Mouse (Mus musculus) cerebral cortex, adult 2 months (tissue): ENCODE results near the gene D930048N14Rik.

Source experiments
- WGBS: fragments of 180-500 bp; shearing (Covaris S2); methylation state at CpG from one replicate; pipeline ENCODE4 v1.1.7; 2018; 5-methylcytosine and 5-hydroxymethylcytosine counted together

The D930048N14Rik gene

GRCm38 (mm10) chr11:51652889-51653418 lies 2.2 kb downstream of the D930048N14Rik start:
- 98% methylated on average over 4 of the region's 4 CpGs for WGBS

GRCm38 (mm10) chr11:51653736-51654135 lies 3.0 kb downstream of the D930048N14Rik start:
- 97% methylated on average over 6 of the region's 6 CpGs for WGBS

DNA sequence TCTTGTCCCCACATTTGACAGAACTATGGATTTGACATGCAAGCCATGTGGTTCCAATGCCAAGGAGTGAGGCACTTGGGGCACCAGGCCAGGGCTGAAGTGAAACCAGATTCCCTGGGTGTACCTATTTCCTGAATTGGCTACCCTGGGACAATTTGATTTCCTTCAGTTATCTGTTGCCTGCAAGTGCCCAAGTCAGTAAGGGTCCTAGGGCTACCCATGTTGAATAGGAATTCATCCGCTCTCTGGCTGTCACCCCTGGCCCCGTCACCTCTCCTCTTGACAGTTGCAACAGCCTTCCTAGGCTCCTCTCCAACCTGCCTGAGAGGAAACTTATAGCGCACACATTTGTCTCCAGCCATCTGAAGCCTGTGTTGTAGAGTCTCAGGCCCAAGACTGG lies 4.1 kb downstream of the D930048N14Rik start:
- WGBS = 93% methylated on average over 3 of the region's 3 CpGs

DNA sequence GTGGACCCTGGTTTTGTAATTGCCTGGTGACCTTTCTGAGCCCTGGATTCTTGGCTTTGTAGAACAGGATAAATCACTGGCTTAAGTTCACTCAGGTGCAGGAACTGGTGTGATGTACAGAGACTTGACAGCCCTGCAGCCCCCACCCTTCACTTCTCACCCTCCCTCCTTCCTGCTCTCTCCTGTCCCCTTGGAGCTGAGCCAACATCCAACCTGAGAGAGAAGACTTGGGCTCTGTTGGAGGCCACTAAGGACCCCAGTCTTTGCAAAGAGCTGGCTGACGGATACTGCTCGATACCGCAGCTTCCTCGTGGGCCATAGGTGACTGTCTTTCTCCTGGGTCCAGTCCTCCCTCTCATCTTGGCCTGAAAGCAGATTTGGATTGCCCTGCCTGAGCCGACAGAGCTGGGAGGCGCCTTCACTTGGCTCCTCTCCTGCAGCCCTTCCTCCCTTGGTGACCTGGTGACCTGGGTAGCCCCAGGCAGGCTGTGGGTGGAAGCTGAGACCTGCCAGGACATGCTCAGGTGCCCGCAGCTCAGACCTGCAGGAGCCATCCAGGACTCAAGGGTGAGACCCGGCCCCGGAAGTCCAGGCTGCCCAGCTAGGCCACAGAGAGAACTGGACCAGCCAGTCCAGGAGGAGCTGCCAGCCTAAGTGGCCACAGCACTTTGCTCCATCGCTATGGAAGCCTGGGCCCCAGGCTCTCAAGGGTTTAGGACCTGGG lies 6.2 kb downstream of the D930048N14Rik start:
- 84% methylated on average over 10 of the region's 10 CpGs for WGBS

- WGBS = 65% methylated on average over 7 of the region's 7 CpGs
Observed at GRCm38 (mm10) chr11:51658291-51658690, 7.5 kb downstream of the D930048N14Rik start.

GRCm38 (mm10) chr11:51658705-51659104 lies 8.0 kb downstream of the D930048N14Rik start:
- 53% methylated on average over 6 of the region's 6 CpGs for WGBS

- WGBS = 77% methylated on average over 16 of the region's 16 CpGs
Observed at GRCm38 (mm10) chr11:51661867-51662365, 11.2 kb downstream of the D930048N14Rik start.

- WGBS = 66% methylated on average over 7 of the region's 7 CpGs
Observed at GRCm38 (mm10) chr11:51662632-51663031, 11.9 kb downstream of the D930048N14Rik start.

GRCm38 (mm10) chr11:51664747-51665146 lies 14.0 kb downstream of the D930048N14Rik start:
- 97% methylated on average over 7 of the region's 7 CpGs for WGBS

DNA sequence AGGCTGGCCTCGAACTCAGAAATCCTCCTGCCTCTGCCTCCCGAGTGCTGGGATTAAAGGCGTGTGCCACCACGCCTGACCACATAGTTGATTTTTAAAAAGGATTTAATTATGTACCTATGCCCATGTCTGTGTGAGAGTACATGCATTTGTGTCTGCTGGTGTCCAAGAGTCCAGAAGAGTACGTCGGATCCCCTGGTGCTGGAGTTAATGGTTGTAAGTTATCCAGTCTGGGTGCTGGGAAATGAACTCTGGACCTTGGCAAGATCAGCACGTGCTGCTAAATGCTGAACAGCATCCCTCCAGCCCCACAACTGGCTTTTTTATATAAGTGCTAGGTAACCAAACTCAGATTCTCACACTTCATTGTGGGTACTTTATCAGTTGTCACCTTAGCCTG lies 20.1 kb downstream of the D930048N14Rik start:
- 95% methylated on average over 7 of the region's 7 CpGs for WGBS

DNA sequence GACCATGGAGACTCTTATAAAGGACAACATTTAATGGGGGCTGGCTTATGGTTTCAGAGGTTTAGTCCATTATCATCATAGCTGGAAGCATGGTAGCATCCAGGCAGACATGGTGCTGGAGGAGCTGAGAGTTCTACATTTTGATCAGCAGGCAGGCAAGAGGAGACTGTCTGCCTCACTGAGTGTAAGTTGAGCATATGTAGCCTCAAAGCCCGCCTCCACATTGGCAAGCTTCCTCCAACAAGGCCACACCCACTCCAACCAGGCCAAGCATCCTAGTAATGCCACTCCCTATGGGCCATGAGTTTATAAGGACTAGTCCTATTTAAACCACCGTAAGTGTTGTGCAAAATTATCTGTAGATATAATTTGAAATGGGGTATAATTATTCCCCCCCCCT lies 20.6 kb downstream of the D930048N14Rik start:
- WGBS = 80% methylated on average over 2 of the region's 2 CpGs

DNA sequence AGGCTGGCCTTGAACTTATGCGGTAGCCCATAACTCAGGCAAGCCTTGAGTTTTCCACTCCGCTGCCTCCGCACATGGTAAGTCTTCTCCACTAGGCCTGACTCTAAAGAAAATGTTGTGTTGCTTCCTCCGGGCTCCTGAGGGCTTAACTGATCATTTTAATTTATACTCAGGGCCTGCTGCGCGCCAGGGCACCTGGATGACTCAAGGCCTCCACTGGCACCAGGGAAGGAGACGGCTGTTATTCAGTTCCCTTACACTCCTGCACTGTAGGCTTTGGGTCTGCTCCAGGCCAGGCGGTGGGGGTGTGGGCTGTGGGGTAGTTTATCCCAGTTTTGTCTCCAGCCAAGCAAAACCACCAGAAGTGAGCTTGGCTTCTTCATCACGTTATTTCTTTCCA lies 22.5 kb downstream of the D930048N14Rik start:
- 76% methylated on average over 9 of the region's 9 CpGs for WGBS

DNA sequence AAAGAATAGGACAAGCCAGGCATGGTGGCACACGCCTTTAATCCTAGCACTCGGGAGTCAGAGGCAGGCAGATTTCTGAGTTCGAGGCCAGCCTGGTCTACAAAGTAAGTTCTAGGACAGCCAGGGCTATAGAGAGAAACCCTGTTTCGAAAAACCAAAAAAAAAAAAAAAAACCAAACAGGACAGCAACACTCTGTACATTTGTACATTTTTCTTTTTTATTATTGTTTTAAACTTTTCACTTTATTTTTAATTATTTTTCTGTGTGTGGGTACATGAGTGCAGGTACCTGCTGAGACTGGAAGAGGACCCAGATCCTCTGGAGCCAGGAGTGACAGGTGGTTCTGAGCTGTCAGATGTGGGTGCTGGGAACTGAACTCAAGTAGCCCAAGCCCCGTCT lies 24.6 kb downstream of the D930048N14Rik start:
- 90% methylated on average over 5 of the region's 5 CpGs for WGBS

DNA sequence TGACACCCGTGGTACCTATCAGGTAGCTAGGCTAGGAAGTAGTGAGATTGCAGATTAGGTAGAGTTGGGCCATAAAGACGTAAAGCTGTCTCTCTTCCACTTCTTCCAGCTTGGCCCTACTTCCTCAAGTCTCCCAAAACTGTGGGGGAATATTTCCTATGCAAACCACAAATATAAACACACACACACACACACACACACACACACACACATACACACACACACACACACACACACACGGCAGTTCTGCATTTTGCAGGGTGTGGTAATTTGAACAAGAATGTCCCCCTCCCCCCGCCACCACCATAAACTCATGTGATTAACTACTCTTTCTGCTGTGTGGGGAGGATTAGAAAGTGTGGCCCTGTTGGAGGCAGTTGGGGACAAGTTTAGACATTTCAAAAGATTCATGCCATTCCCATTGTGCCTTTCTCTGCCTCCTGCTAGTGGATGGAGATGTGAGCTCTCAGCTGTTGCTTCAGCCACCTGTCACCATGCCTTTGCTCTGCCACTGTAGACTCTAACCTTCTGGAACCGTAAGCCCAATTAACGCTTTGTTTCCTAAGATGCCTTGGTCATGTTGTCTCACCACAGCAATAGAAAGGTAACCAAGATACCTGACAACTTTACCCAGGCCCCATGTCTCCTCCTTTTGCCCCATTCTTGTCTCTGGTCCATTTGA lies 27.1 kb downstream of the D930048N14Rik start:
- 73% methylated on average over 6 of the region's 6 CpGs for WGBS

GRCm38 (mm10) chr11:51679466-51679865 lies 28.7 kb downstream of the D930048N14Rik start:
- 87% methylated on average over 3 of the region's 3 CpGs for WGBS

DNA sequence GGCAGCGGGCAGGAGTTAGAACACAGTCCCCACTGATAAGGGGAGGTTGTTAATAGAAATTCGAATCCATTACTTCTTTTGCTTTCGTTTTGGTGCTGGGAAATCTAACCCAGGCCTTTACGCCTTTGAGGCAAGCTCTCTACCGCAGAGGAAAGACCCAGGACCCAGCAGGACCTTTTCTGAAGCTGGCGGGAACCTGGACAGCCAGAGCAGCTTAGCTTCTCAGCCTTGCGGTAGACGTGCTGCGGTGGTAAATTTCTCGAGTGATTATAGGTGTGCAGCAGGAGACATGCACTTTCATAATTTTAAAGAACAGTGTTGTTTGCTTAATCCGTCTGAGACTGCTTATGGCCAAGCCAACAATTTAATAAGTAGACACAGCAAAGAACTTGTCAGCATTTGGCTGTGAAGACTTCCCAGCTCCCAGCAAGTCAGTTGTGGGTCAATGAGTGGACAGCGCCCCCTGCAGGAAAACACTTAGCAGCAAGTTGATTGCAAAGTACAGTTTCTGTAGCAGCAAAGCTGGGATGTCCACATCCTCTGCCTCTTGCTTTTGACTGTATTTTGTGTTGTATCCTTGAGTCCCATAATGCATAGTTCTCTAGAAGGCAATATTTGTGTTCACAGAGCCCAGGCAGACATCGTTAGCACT lies 30.7 kb downstream of the D930048N14Rik start:
- WGBS = 34% methylated on average over 13 of the region's 13 CpGs

- WGBS = 42% methylated on average over 8 of the region's 8 CpGs
Observed at GRCm38 (mm10) chr11:51681976-51682374, 31.2 kb downstream of the D930048N14Rik start.

DNA sequence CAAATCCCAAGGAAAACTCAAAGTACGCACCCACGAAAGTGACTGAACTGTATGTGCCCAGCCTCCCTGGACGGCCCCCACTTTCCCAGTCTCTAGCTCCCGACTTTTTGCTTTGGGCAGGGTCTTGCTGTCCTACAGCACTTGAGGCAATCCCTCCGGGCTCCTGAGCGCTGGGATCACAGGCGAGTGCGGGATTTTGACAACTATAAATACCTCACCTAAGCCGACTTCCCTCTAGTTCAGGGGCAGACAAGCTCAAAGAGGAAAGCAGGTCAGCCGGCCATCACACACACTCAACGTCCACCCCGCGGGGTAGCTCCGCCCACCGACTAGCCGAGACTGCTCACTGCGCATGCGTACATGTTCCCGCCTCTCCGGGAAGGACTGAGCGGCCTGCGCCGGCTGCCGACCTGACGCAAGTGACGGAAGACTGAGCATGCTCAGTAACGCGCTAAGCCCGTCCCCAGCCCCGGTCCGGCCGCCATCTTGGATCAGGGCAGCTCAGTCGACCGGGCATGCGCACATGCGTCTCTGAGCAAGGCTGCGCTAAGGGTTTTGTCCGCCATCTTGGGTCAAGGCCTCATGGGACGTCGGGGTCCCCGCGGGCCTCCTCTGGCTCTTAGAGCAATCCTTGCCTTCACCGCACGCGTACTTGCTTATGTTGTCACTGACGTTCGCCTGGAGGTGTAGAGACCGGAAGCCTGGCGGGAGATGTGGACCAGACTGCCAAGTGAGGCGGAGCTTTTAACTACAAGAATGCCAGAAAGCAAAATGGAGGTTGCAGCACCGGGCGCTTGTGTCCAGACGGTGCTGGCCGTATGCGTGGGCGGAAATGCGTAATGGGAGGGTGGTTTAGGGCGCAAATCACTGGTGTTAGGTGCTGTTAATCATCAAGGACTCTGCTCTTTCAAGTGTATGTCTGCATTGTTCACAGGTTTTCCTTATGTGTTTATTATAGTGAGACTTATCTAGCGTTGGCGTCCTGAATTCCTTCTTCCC lies 37.9 kb downstream of the D930048N14Rik start, which contains the start of gene 0610009B22Rik:
0610009B22Rik (minus strand) TSS at position 545 of the 999 bp plus-strand sequence.
- under 1% methylated on average over 60 of the region's 60 CpGs for WGBS

- WGBS = 19% methylated on average over 6 of the region's 6 CpGs
Observed at GRCm38 (mm10) chr11:51689343-51689742, 38.6 kb downstream of the D930048N14Rik start.

- 88% methylated on average over 2 of the region's 3 CpGs for WGBS
Observed at GRCm38 (mm10) chr11:51690597-51690996, 39.8 kb downstream of the D930048N14Rik start.

DNA sequence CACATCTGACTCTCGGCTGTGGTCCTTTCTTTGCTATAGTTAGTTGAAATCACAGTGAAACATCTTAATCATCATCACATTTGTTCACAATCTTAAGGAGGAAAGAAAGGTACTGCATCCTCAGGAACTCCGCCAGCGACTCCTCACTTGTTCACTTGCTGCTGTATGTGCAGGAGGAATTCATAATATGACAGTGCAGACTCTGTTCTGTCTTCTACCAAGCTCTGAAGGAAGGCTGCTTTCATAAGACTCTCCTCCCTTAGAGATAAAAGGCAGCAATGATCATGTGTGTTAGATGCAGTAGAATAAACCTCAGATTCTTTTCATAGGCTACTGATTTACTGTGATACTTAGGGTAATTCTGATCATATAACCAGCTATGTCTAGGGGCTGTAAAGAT lies 44.2 kb downstream of the D930048N14Rik start:
- WGBS = 61% methylated on average over 3 of the region's 3 CpGs
